Mouse (Mus musculus) stomach, embryonic 15.5 days (tissue): Measurements from ENCODE around the gene Afg1l. TPM values are rescaled to one million over a fixed set of nuclear protein-coding genes. Genes with fewer than 3 reads are reported as not detected.

Source experiments
- ATAC-seq: fragments of 200-750 bp; cut with Nextera tagmentation; 2 replicates; pipeline ENCODE4 v1.8.0; 2017; ENCODE audit warnings: low read depth, moderate number of reproducible peaks, moderate TSS enrichment; ENCODE audit not compliant: insufficient read depth, low FRiP score
- H3K27ac ChIP-seq: fragments of 300-500 bp; sonication (generic); 2 replicates; pipeline ENCODE4 v1.5.1; 2015; ENCODE audit warnings: mild to moderate bottlenecking, inconsistent platforms
- H3K27me3 ChIP-seq: fragments of 300-500 bp; sonication (generic); replicated peaks from 2 replicates; pipeline ENCODE4 v1.6.1; 2015; ENCODE audit warnings: inconsistent platforms
- H3K36me3 ChIP-seq: fragments of 300-500 bp; sonication (generic); 2 replicates; pipeline ENCODE4 v1.6.1; 2015; ENCODE audit warnings: inconsistent platforms
- H3K4me1 ChIP-seq: fragments of 300-500 bp; sonication (generic); 2 replicates; pipeline ENCODE4 v1.6.1; 2015; ENCODE audit warnings: inconsistent platforms
- H3K4me2 ChIP-seq: fragments of 300-500 bp; sonication (generic); 2 replicates; pipeline ENCODE4 v1.6.1; 2015; ENCODE audit warnings: mild to moderate bottlenecking, inconsistent platforms
- H3K4me3 ChIP-seq: fragments of 300-500 bp; sonication (generic); replicated peaks from 2 replicates; pipeline ENCODE4 v1.5.1; 2015; ENCODE audit warnings: inconsistent platforms
- H3K9ac ChIP-seq: fragments of 300-500 bp; sonication (generic); 2 replicates; pipeline ENCODE4 v1.6.1; 2015; ENCODE audit warnings: inconsistent platforms
- H3K9me3 ChIP-seq: fragments of 300-500 bp; sonication (generic); 2 replicates; pipeline ENCODE4 v1.6.1; 2016; ENCODE audit warnings: inconsistent platforms
- WGBS: fragments of 180-500 bp; shearing (Covaris S2); methylation state at CpG from one replicate; pipeline ENCODE4 v1.1.7; 2015; 5-methylcytosine and 5-hydroxymethylcytosine counted together
- polyA plus RNA-seq: library from polyadenylated mRNA; unstranded; fragments of >200 nt; fragmentation: Nextera tagmentation; extraction: Ambion mirVana; gene quantifications from 2 replicates; pipeline ENCODE4 v1.2.1, GENCODE M21; 2015

Afg1l gene
- polyA plus RNA-seq, 1 experiment from 2014 or later, result 8.9 TPM

DNA sequence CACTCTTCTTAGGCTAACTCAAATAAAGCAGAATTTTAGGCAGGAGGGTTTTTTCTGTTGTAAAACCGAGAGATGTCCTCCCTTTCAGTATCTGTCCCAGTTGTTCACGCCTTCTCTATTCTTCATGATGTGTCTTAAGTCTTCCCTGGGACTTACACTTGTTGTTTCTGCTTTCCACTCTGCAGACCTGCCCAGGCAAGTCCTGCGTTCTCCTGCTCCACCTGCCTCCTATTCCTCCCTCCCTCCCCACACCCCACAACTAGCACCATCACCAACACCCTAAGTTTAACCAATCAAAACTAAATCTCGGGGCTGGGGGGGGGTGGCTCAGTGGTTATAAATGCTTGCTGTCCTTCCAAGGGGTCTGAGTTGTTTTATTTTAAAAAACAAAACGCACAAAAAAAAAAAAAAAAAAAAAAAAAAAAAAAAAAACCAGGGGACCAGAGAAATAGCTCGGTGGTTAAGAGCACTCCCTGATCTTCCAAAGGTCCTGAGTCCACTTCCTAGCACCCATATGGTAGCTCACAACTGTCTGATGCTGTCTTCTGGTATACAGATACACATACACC lies 3.3 kb downstream of the Afg1l start:
- Histone ChIP-seq H3K9me3 (no peaks in the 10 kb centered on the region), H3K27ac (no peak overlapping the region), H3K9ac (no peak overlapping the region), H3K4me2 (no peak overlapping the region), H3K36me3 (no peaks in the 10 kb centered on the region), H3K4me3 (no peak overlapping the region), H3K27me3 (no peaks in the 10 kb centered on the region), H3K4me1 (peaks cover 8% of the 10 kb centered on the region; the same call in 1 of the 2 replicates)
- no peak for ATAC-seq
- 81% methylated on average over 6 of the region's 6 CpGs for WGBS

DNA sequence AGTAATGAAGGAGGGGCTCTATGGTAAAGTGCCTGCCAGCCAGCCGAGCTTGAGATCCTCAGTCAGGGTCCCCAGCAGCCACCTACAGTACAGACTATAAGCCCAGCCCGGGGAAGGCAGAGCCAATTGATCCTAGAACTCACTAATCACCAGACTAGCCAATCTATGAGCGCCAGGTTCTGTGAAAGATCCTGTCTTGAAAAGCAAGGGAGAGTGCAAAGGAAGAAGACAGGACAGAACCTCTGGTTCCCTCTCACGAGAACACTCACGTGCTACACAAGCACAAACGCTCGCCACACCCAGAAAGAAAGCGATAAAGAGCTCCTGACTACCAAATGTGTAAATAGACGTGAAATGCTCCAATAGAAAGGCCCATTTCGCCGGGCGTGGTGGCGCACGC lies 13.6 kb downstream of the Afg1l start:
- no peak overlapping the region for H3K4me2 ChIP-seq
- H3K4me1 ChIP-seq, result no peaks in the 10 kb centered on the region
- ATAC-seq, result no peak
- H3K27ac ChIP-seq, result no peak overlapping the region; the same call in 1 of the 2 replicates
- no peaks in the 10 kb centered on the region for H3K36me3 ChIP-seq
- no peaks in the 10 kb centered on the region for H3K27me3 ChIP-seq
- no peak overlapping the region for H3K4me3 ChIP-seq
- no peak overlapping the region for H3K9ac ChIP-seq
- WGBS, result 70% methylated on average over 14 of the region's 14 CpGs
- no peaks in the 10 kb centered on the region for H3K9me3 ChIP-seq

- Histone ChIP-seq H3K9ac (no peak overlapping the region), H3K27ac (no peak overlapping the region), H3K4me1 (no peaks in the 10 kb centered on the region), H3K9me3 (no peaks in the 10 kb centered on the region), H3K4me2 (no peak overlapping the region), H3K27me3 (no peaks in the 10 kb centered on the region), H3K36me3 (no peaks in the 10 kb centered on the region), H3K4me3 (no peak overlapping the region)
- peak; percentile 39; the same call in 1 of the 2 replicates for ATAC-seq
- WGBS, result 41% methylated on average over 5 of the region's 5 CpGs
Observed at GRCm38 (mm10) chr10:42464224-42464623, 14.1 kb downstream of the Afg1l start.

DNA sequence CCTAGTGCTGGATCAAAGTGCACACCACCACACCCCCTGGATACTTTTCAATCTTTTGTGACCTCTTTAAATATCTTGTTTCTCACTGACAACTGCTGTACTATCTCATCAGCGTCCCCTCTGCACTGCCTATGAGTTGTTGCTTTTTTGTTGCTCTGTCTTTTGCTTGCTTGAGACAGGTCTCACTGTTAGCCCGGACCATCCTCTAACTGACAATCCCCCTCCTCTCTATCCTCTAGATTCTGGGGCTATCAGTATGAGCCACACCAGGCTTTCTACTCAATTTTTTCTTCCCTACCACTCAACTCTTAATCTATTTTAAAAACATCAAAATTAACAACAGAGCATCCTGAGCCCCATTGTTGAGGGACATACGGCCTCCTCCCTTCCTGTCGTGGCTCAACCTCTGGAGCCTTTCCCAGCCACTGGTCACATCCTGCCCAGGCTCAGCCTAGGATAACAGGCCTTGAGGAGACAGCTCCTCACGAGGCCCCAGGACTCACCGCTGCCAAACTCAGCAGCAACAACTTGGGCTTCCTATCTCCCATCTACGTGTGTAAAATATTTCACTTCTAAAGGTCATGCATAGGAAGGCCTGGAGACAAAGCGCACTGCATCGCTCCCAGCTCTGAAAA lies 20.7 kb downstream of the Afg1l start:
- Histone ChIP-seq H3K27ac (0 out of 2 replicates have a peak overlapping the region, but pooled peaks have one; percentile 28), H3K4me2 (no peak overlapping the region), H3K4me3 (no peak overlapping the region), H3K9ac (no peak overlapping the region), H3K4me1 (0 out of 2 replicates have a peak, but pooled peaks cover 3% of the 10 kb centered on the region), H3K27me3 (no peaks in the 10 kb centered on the region), H3K9me3 (no peaks in the 10 kb centered on the region), H3K36me3 (0 out of 2 replicates have a peak, but pooled peaks cover 3% of the 10 kb centered on the region)
- WGBS, result 71% methylated on average over 9 of the region's 9 CpGs
- no peak for ATAC-seq

DNA sequence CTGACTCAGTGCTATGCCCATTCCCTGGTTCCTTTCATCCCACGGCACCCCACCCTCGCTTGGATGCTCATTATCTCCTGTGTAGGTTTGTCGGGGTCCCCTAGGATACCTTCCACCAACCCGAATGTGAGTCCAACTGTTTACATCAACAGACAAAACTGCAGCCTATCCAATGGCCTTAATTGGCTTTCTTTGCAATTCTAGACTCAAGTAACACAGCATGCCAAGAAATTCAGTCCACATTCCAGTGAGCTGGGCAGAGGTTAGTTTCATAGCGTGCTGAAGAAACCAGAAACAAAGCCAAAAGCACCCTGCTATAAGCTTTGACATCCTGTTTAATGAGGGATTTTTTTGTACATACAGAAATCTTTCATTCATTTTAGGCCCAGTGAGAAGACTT lies 22.4 kb downstream of the Afg1l start:
- Histone ChIP-seq H3K4me3 (no peak overlapping the region), H3K36me3 (0 out of 2 replicates have a peak, but pooled peaks cover 3% of the 10 kb centered on the region), H3K4me2 (no peak overlapping the region), H3K9me3 (no peaks in the 10 kb centered on the region), H3K27ac (no peak overlapping the region), H3K27me3 (no peaks in the 10 kb centered on the region), H3K4me1 (0 out of 2 replicates have a peak, but pooled peaks cover 3% of the 10 kb centered on the region), H3K9ac (no peak overlapping the region)
- ATAC-seq, result no peak
- WGBS, result 70% methylated on average over 5 of the region's 5 CpGs

GRCm38 (mm10) chr10:42454690-42455089 lies 23.7 kb downstream of the Afg1l start:
- Histone ChIP-seq H3K36me3 (0 out of 2 replicates have a peak, but pooled peaks cover 3% of the 10 kb centered on the region), H3K4me2 (no peak overlapping the region), H3K27me3 (no peaks in the 10 kb centered on the region), H3K27ac (no peak overlapping the region), H3K4me3 (no peak overlapping the region), H3K9ac (no peak overlapping the region), H3K4me1 (0 out of 2 replicates have a peak, but pooled peaks cover 3% of the 10 kb centered on the region), H3K9me3 (no peaks in the 10 kb centered on the region)
- ATAC-seq, result no peak
- 86% methylated on average over 6 of the region's 6 CpGs for WGBS

DNA sequence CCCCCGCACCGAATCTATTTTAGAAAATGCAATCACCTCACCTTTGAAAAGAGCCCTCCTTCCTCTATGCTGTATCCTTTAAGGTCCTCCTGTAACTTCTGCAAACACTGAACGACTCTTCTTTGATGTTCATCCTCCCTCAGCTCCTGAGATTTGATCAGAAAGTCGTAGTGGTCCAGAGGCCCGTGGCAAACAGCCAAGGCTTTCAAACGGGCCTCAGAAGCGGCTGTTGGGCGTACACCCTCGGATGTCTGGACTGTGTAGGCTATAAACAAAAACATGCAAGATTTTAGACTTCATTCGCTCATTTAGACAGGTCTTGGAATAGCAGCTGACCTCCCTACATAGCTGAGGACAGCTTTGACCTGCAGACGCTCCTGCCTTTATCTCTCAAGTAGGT lies 24.1 kb downstream of the Afg1l start:
- H3K27me3 ChIP-seq, result no peaks in the 10 kb centered on the region
- H3K36me3 ChIP-seq, result 0 out of 2 replicates have a peak, but pooled peaks cover 3% of the 10 kb centered on the region
- no peak overlapping the region for H3K9ac ChIP-seq
- 62% methylated on average over 11 of the region's 11 CpGs for WGBS
- H3K4me1 ChIP-seq, result 0 out of 2 replicates have a peak, but pooled peaks cover 3% of the 10 kb centered on the region
- ATAC-seq, result no peak
- H3K27ac ChIP-seq, result no peak overlapping the region
- no peak overlapping the region for H3K4me3 ChIP-seq
- no peak overlapping the region for H3K4me2 ChIP-seq
- H3K9me3 ChIP-seq, result no peaks in the 10 kb centered on the region

DNA sequence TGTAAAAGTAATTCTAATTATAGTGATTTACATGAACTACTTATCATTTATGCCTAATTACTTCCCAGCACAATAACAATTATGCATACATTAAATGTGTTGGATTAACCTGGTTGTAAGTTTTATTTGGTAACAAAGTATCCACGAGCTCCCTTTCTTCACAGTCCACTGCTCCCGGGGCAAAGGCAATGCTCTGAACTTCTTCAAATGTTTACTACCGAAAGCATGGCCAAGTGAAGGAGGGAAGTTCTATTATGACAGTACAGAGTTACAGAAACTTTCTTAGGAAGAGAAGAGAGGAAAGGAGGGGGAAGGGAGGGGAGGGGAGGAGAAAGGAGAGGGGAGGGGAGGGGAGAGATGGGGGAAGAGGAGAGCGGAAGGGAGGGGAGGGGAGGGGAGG lies 28.7 kb downstream of the Afg1l start:
- no peak overlapping the region for H3K4me2 ChIP-seq
- H3K4me1 ChIP-seq, result no peaks in the 10 kb centered on the region
- no peaks in the 10 kb centered on the region for H3K27me3 ChIP-seq
- H3K9me3 ChIP-seq, result no peaks in the 10 kb centered on the region
- H3K4me3 ChIP-seq, result no peak overlapping the region
- 0 out of 2 replicates have a peak, but pooled peaks cover 3% of the 10 kb centered on the region for H3K36me3 ChIP-seq
- no peak overlapping the region for H3K9ac ChIP-seq
- WGBS, result 64% methylated on average over 3 of the region's 4 CpGs
- no peak for ATAC-seq
- no peak overlapping the region for H3K27ac ChIP-seq

DNA sequence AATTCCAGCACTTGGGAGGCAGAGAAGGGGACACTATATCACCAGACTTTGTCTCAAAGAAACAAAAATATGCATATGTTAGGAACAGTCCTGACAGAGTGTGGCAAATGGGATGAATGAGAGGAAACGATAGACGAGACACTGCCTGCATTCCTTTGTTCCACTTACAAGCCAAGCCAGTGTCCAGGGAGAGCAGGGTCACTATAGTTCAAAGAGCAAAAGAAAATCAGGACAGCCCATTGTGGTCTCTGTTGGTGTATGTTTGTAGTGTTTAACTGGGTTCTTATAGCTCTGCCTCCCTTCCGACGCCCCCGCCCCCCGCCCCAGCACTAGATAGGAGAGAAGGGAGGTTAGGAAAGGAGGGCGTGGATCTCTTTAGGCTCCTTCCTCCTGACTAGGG lies 30.0 kb downstream of the Afg1l start:
- H3K27ac ChIP-seq, result no peak overlapping the region
- no peaks in the 10 kb centered on the region for H3K9me3 ChIP-seq
- no peak overlapping the region for H3K4me2 ChIP-seq
- no peak overlapping the region for H3K4me3 ChIP-seq
- H3K27me3 ChIP-seq, result no peaks in the 10 kb centered on the region
- no peak overlapping the region for H3K9ac ChIP-seq
- 0 out of 2 replicates have a peak, but pooled peaks cover 3% of the 10 kb centered on the region for H3K36me3 ChIP-seq
- no peaks in the 10 kb centered on the region for H3K4me1 ChIP-seq
- WGBS, result 61% methylated on average over 7 of the region's 7 CpGs
- ATAC-seq, result no peak

GRCm38 (mm10) chr10:42446145-42446544 lies 32.2 kb downstream of the Afg1l start:
- Histone ChIP-seq H3K4me1 (no peaks in the 10 kb centered on the region), H3K4me2 (no peak overlapping the region), H3K27me3 (no peaks in the 10 kb centered on the region), H3K36me3 (no peaks in the 10 kb centered on the region), H3K27ac (no peak overlapping the region), H3K4me3 (no peak overlapping the region), H3K9me3 (no peaks in the 10 kb centered on the region), H3K9ac (no peak overlapping the region)
- no peak for ATAC-seq
- 65% methylated on average over 9 of the region's 9 CpGs for WGBS

- no peak overlapping the region for H3K4me2 ChIP-seq
- no peak overlapping the region for H3K4me3 ChIP-seq
- no peak for ATAC-seq
- no peaks in the 10 kb centered on the region for H3K36me3 ChIP-seq
- H3K27me3 ChIP-seq, result no peaks in the 10 kb centered on the region
- H3K4me1 ChIP-seq, result no peaks in the 10 kb centered on the region
- H3K9ac ChIP-seq, result no peak overlapping the region
- 90% methylated on average over 5 of the region's 5 CpGs for WGBS
- no peaks in the 10 kb centered on the region for H3K9me3 ChIP-seq
- no peak overlapping the region for H3K27ac ChIP-seq
Observed at GRCm38 (mm10) chr10:42436842-42437805, 41.2 kb downstream of the Afg1l start.
